ENCODE assay signal across 18 mouse cellular contexts in genomic region chr1:191178511-191179188, GRCm38 (mm10). TPM values are rescaled to one million over a fixed set of nuclear protein-coding genes. Genes with fewer than 3 reads are reported as not detected.
DNase-seq lines count a peak whose midpoint lies in the region; ATAC-seq and TF ChIP-seq lines count a peak whose summit lies in the region.
"Had no signal": no experiment of that assay in that cellular context is flagged by ENCODE, and none has a peak within 500 bp of the region (broad histone marks: within the 10 kb centered on the region; RNA-seq: fewer than 3 reads in every experiment).

No protein-coding gene starts in this region.

- no peak for TF ChIP-seq POLR2A in liver, adult 2 months (IDR thresholded peaks at IDR 0.05; ENCODE audit: extremely low read depth, insufficient read depth, low read length)

- no peaks in the 10 kb centered on the region for H3K79me2 ChIP-seq in liver, adult 2 months (ENCODE audit: control insufficient read depth, insufficient read depth, low read length)

- H3K27ac ChIP-seq in hindbrain, postnatal 0 days, result no peak overlapping the region
- no peak overlapping the region for H3K27ac ChIP-seq in hindbrain, embryonic 13.5 days
- no peak overlapping the region for H3K27ac ChIP-seq in liver, adult 2 months (replicated peaks; ENCODE audit: insufficient read depth, low read depth, low read length)
- no peak overlapping the region for H3K27ac ChIP-seq in forebrain, embryonic 10.5 days
- H3K27ac ChIP-seq: forebrain, embryonic 15.5 days; hindbrain, embryonic 15.5 days; liver, embryonic 13.5 days had no signal

- no peak for ATAC-seq in hindbrain, postnatal 0 days
- ATAC-seq in hindbrain, embryonic 13.5 days (ENCODE audit: low FRiP score), result no peak
- ATAC-seq: forebrain, embryonic 15.5 days had no signal

- H3K36me3 ChIP-seq in hindbrain, postnatal 0 days (ENCODE audit: insufficient read depth, low read length), result no peaks in the 10 kb centered on the region
- no peaks in the 10 kb centered on the region for H3K36me3 ChIP-seq in hindbrain, embryonic 13.5 days
- no peaks in the 10 kb centered on the region for H3K36me3 ChIP-seq in liver, adult 2 months (ENCODE audit: control insufficient read depth, insufficient read depth, low read length)
- no peaks in the 10 kb centered on the region for H3K36me3 ChIP-seq in forebrain, embryonic 10.5 days (replicated peaks)
- H3K36me3 ChIP-seq: forebrain, embryonic 15.5 days; hindbrain, embryonic 15.5 days; liver, embryonic 13.5 days had no signal

- H3K9me3 ChIP-seq in hindbrain, postnatal 0 days (ENCODE audit: low read length), result no peaks in the 10 kb centered on the region
- no peaks in the 10 kb centered on the region for H3K9me3 ChIP-seq in hindbrain, embryonic 13.5 days
- H3K9me3 ChIP-seq in forebrain, embryonic 10.5 days, result no peaks in the 10 kb centered on the region
- H3K9me3 ChIP-seq: forebrain, embryonic 15.5 days; hindbrain, embryonic 15.5 days; liver, embryonic 13.5 days had no signal

- intact Hi-C loops in left cerebral cortex, postnatal 25 days (cut with DNase I), result no loop called here

- no peak overlapping the region for H3K4me2 ChIP-seq in hindbrain, postnatal 0 days (ENCODE audit: low read depth, low read length)
- H3K4me2 ChIP-seq in hindbrain, embryonic 13.5 days, result no peak overlapping the region
- H3K4me2 ChIP-seq: forebrain, embryonic 15.5 days; hindbrain, embryonic 15.5 days; liver, embryonic 13.5 days had no signal

- no peak for TF ChIP-seq CTCF in hindbrain, postnatal 0 days (IDR thresholded peaks at IDR 0.05; ENCODE audit: low read depth)
- TF ChIP-seq CTCF in liver, adult 2 months (IDR thresholded peaks at IDR 0.05; ENCODE audit: low read depth, low read length), result no peak

- DNase-seq in hindbrain, postnatal 0 days (ENCODE audit: low spot score), result peak; percentile 19
- peak; percentile 34 for DNase-seq in MN1 (ENCODE audit: low spot score)
- DNase-seq in embryo, embryonic 11 days, result peak; percentile 46
- DNase-seq in liver, adult 2 months (ENCODE audit: extremely low read depth, low read depth, low spot score), result peak; percentile 49
- DNase-seq in left cerebral cortex, postnatal 25 days (ENCODE audit: low spot score in 2 of 2), result no peak
- no peak for DNase-seq in forebrain, embryonic 10.5 days (ENCODE audit: extremely low spot score, low spot score)
- DNase-seq: adrenal gland, postnatal 14 days; cerebellum, adult 11-12 months; liver, embryonic 13.5 days had no signal

- H3K4me3 ChIP-seq in hindbrain, postnatal 0 days (ENCODE audit: low read length), result no peak overlapping the region
- no peak overlapping the region for H3K4me3 ChIP-seq in hindbrain, embryonic 13.5 days
- H3K4me3 ChIP-seq in liver, adult 2 months (ENCODE audit: insufficient read depth, low read depth, low read length), result peak overlapping the region; percentile 47; the same call in 1 of the 2 replicates
- H3K4me3 ChIP-seq in forebrain, embryonic 10.5 days, result no peak overlapping the region
- H3K4me3 ChIP-seq: forebrain, embryonic 15.5 days; hindbrain, embryonic 15.5 days; liver, embryonic 13.5 days had no signal

- H3K27me3 ChIP-seq in hindbrain, postnatal 0 days (ENCODE audit: insufficient read depth, low read length), result peaks cover 29% of the 10 kb centered on the region
- peaks cover 71% of the 10 kb centered on the region for H3K27me3 ChIP-seq in hindbrain, embryonic 13.5 days
- H3K27me3 ChIP-seq in liver, adult 2 months (ENCODE audit: control insufficient read depth, insufficient read depth, low read length), result no peaks in the 10 kb centered on the region
- H3K27me3 ChIP-seq in forebrain, embryonic 10.5 days (ENCODE audit: poor library complexity, severe bottlenecking), result peaks cover 59% of the 10 kb centered on the region
- H3K27me3 ChIP-seq: CH12.LX had no signal

- H3K4me1 ChIP-seq in hindbrain, postnatal 0 days (ENCODE audit: insufficient read depth, low read length), result peaks cover 9% of the 10 kb centered on the region; the same call in 1 of the 2 replicates
- peaks cover 23% of the 10 kb centered on the region for H3K4me1 ChIP-seq in hindbrain, embryonic 13.5 days (replicated peaks)
- H3K4me1 ChIP-seq in liver, adult 2 months (ENCODE audit: control insufficient read depth, insufficient read depth, low read length), result peaks cover 6% of the 10 kb centered on the region; the same call in 1 of the 2 replicates
- peaks cover 58% of the 10 kb centered on the region for H3K4me1 ChIP-seq in forebrain, embryonic 10.5 days

- WGBS in hindbrain, postnatal 0 days, result 40% methylated on average over 15 of the region's 15 CpGs
- WGBS in hindbrain, embryonic 13.5 days, result 38% methylated on average over 15 of the region's 15 CpGs
- 25% methylated on average over 15 of the region's 15 CpGs for WGBS in liver, adult 2 months
- WGBS in forebrain, embryonic 10.5 days, result 42% methylated on average over 15 of the region's 15 CpGs

- no peak overlapping the region for H3K9ac ChIP-seq in hindbrain, postnatal 0 days (replicated peaks; ENCODE audit: low read length)
- H3K9ac ChIP-seq in hindbrain, embryonic 13.5 days, result no peak overlapping the region
- H3K9ac ChIP-seq in liver, adult 2 months (ENCODE audit: low read depth, low read length), result peak overlapping the region; percentile 48
- H3K9ac ChIP-seq: forebrain, embryonic 15.5 days; hindbrain, embryonic 15.5 days; liver, embryonic 13.5 days had no signal

RNA-seq across cellular contexts. Expression of gene Fam71a, which starts 14.0 kb away (rescaled TPM):
- total RNA-seq in hindbrain, postnatal 0 days (2014; rRNA removed), result not detected in 2 replicates
- not detected in 2 replicates for polyA plus RNA-seq in hindbrain, postnatal 0 days (2015; fragmentation: Nextera tagmentation; extraction: Ambion mirVana)
- polyA plus RNA-seq in hindbrain, embryonic 13.5 days (2015; fragmentation: Nextera tagmentation; extraction: Ambion mirVana), result not detected in 2 replicates
- total RNA-seq in liver, adult 2 months (2014; rRNA removed), result not detected in 2 replicates
- polyA plus RNA-seq in liver, adult 2 months (2012; rRNA removed), result not detected in 2 replicates
- not detected for total RNA-seq in left cerebral cortex, postnatal 25 days (2021)
- not detected in 2 replicates for polyA plus RNA-seq in forebrain, embryonic 10.5 days (2016; fragmentation: Nextera tagmentation; extraction: Ambion mirVana)
- total RNA-seq: adrenal gland, postnatal 14 days; CH12.LX; gastrocnemius, postnatal 4 days had no signal
- polyA plus RNA-seq: embryonic facial prominence, embryonic 11.5 days; forebrain, embryonic 15.5 days; hindbrain, embryonic 15.5 days; large intestine, adult 2 months; liver, embryonic 13.5 days; small intestine, adult 2 months had no signal

RNA-seq across cellular contexts. Expression of gene Atf3, which starts 39.2 kb away (rescaled TPM):
- 1.6 and 1.8 TPM in 2 replicates for total RNA-seq in hindbrain, postnatal 0 days (2014; rRNA removed)
- 1.7 and 1.8 TPM in 2 replicates for polyA plus RNA-seq in hindbrain, postnatal 0 days (2015; fragmentation: Nextera tagmentation; extraction: Ambion mirVana)
- polyA plus RNA-seq in hindbrain, embryonic 13.5 days (2015; fragmentation: Nextera tagmentation; extraction: Ambion mirVana), result 1.2 and 1.5 TPM in 2 replicates
- 0.55 and 1.1 TPM in 2 replicates for total RNA-seq in liver, adult 2 months (2014; rRNA removed)
- polyA plus RNA-seq in liver, adult 2 months (2012; rRNA removed), result 0.55 and 0.81 TPM in 2 replicates
- 1 to 10 TPM in 1 of 2 experiments, under 1 TPM in 1; 0.53 to 1.4 TPM for total RNA-seq in left cerebral cortex, postnatal 25 days (2021)
- 2.9 and 3.4 TPM in 2 replicates for polyA plus RNA-seq in forebrain, embryonic 10.5 days (2016; fragmentation: Nextera tagmentation; extraction: Ambion mirVana)
- polyA plus RNA-seq: testis, adult 2 months had no signal

Comparison
In these comparisons a context has a peak if more than half of its experiments do, and no peak if none do; other contexts are left out.
1. DNase-seq: peak in hindbrain, postnatal 0 days (single experiment), MN1 (single experiment), embryo, embryonic 11 days (single experiment) and liver, adult 2 months (single experiment); none in left cerebral cortex, postnatal 25 days (0 of 2) and forebrain, embryonic 10.5 days (single experiment).